Mouse (Mus musculus): ENCODE measurements around the gene Tspan1.

DNA sequence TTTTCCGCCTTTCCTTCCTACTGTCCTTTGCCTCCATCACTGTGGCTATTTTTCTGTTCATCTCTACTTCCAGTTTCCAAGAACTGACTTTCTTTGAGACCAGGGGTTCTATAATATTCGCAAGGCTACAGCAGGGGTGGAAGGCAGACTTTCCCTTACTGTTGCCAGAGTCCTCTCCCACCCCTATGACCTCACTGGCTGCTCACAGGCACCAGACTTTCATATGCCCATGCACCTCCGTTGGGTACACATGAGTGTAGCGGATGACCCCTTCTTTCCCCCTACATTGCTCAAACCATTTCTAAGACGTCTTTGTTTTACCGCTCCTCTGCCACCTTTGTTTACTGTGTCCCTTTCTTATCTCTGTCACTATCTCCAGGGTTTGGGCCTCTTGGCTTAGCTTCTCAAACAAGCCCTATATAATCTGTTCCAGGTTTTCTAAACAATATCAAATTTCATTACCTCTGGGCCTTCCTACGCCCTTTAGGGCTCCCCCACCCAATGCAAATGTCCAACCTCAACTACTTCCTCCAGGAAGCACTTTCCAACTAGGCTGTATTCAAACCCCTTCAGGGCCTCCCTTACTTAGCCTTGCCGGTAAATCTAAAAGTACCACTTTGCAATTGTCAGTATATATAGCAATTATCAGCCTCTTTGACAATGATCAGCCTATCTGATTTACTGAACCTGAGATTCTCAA lies 1.5 kb downstream of the Tspan1 start:
- TF ChIP-seq MYOG (IDR thresholded peaks at IDR 0.05; ENCODE audit: control insufficient read depth, extremely low read depth, insufficient read length), result no peak
- no peak for TF ChIP-seq USF1 (IDR thresholded peaks at IDR 0.05; ENCODE audit: low read depth)
